Mouse (Mus musculus) kidney, postnatal 14 days (tissue): ENCODE results near the gene Zfhx3.

ENCODE experiments used
- DNase-seq: peaks from one replicate; pipeline ENCODE4 v3.0.0; 2022; ENCODE audit warnings: mixed read lengths

Gene Zfhx3

GRCm38 (mm10) chr8:108689694-108690093, 747.2 kb downstream of the Zfhx3 start:
- no peak for DNase-seq

DNA sequence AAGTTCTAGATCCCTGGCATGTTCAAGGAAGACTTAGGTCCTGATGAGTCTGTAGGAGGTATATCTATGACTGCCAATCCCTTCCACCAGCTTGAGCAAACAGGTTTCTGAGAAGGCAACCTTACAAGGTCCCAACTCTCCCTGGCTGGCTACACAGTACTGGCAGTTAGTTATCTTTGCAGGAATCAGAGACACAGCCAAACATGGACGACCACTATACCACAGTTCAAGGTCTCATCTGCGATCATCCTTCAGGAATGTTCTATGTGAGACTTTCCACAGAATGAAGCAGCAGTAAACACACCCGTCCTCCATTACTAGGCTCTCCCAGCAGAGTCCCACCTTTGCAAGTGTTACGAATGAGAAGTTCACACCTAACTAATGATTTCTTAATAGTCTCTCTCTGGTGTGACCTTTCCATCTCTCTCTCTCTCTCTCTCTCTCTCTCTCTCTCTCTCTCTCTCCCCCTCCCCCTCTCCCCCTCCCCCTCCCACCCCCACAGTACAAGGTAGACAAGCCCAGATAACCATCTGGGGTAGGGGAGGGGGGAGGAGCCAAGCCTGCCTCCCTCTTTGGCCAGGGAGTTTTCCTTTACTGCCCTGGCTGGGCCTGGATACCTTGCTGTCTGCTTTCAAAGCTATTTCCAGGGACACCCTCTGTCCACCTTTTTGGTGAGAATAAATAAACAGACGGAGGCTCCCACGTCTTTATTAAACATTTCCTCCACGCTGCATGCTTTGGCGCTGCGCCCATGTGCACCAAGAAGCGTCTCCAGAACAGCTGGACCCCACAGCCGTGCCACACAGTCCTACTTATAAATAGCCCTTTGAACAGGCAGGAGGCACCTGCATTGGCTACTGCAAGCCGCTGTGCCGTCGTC, 748.4 kb downstream of the Zfhx3 start:
- peak; percentile 62 for DNase-seq

- DNase-seq, result peak; percentile 58
Measured at GRCm38 (mm10) chr8:108691456-108692238, 749.2 kb downstream of the Zfhx3 start.

GRCm38 (mm10) chr8:108692239-108692627, 749.8 kb downstream of the Zfhx3 start:
- DNase-seq, result peak; percentile 41

DNA sequence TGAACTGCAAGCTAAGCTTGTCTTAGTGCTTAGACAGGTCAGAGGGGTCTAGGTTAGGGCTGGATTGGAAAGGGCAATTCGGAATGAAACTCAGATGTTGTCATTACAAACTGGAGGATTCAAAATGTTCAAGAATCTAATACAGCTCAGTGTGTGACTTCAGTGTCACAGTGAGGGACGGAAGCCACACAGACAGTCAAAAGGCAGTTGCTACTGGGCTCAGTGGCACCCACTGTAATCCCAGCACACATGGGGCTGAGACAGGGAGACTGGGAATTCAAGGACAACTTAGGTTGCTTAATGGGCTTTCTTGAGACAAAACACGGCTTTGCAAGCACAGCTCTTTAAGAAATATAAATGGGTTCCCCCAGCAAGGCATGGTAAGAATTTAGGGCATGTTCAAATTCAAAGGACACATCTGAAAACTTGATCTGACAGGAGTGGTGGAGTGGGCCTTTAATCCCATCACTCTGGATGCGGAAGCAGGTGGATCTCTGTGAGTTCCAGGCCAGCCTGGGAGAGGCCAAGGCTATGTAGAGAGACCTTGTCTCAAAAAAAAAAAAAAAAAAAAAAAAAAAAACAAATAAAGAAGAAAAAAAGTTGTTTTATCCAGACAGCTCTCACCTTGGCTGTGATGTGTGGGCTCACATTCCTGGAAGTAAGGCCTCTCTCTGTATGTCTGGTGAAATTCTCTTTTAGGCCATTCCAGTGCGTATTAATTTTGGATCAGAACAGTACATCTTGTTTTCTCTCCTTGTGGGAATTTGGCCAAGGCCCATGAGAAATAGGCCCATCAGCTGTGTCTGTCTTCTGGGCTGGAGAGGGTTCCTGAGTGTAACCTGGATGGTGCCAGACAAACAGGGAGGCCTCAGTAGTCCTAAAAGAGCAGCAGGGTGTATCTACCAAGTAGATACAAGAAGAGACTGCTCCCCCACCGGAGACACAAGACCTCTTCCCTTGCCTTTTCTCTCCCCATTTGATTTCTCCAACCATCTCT, 750.5 kb downstream of the Zfhx3 start:
- DNase-seq, result no peak

DNA sequence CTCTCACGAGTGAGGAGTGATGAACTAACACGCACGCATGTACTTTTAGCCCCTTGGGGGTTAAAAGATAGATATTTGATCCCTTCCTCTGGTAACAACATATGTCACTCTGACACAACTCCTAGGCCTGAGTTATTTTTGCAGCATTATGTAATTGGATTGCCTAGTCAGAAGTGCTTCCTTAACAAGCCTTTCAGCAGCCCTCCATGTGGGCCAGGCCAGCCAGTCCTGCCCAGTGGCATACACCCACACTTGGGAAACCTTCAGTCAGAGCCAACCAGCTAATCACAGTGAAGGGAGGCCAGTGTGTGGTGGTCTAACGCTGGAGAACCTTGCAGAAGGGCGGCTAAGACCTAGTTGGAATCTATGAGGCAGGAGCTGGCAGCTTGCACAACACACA, 751.4 kb downstream of the Zfhx3 start:
- no peak for DNase-seq

DNA sequence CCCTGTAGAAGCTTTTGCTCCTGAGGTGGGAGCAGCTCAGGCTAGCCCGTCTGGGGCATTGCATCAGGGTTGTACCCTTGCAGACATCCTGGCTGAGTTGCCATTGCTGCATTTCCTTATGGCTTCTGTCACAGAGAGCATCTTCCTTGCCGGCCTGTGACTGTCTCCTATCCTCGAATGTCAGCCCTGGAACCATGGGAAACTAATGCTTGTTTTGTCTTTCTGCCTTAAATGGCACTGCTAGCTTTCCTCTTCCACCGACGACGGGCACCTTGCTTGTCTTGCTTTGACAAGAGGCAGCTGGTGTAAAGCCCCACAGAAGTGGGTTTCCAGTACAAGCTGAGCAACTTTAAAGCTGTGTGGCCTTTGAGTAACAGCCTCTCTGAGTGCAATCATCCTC, 752.1 kb downstream of the Zfhx3 start:
- DNase-seq, result no peak

DNA sequence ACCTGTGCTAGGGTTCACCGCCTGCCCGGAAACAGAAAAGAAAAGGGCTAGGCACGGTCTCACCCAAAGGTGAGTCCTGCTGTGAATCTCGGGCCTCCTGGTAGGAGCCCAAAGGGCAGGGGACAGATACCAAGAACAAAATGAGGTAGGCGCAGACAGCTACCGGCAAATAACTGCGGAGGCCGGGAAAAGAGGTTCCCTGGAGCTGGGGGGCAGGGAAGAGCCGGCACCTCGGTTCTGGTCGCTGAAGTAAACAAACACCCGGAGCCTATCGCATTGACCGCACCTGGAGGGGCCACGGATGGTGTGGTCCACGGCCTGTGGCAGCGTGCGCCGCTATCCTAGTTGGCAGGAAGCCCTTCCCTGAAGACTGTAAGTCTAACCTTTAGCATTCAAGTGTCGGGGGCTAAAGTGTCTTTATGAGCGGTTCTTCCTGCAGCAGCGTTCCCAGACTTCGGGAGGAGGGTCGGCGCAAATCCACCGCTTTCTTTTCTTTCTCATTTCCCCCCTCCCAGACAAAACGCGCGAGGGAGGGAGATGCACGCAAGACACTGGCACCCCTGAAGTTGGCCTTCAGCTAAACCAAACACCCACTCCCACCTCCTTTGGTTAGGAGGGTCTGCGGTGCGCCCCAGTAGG, 752.9 kb downstream of the Zfhx3 start:
- DNase-seq, result no peak

- DNase-seq, result no peak
Measured at GRCm38 (mm10) chr8:108695938-108696630, 753.6 kb downstream of the Zfhx3 start.

- no peak for DNase-seq
Measured at GRCm38 (mm10) chr8:108696631-108697410, 754.4 kb downstream of the Zfhx3 start.

GRCm38 (mm10) chr8:108697589-108697988, 755.1 kb downstream of the Zfhx3 start:
- DNase-seq, result no peak

GRCm38 (mm10) chr8:108698101-108698660, 755.7 kb downstream of the Zfhx3 start:
- no peak for DNase-seq

GRCm38 (mm10) chr8:108699011-108699410, 756.6 kb downstream of the Zfhx3 start:
- no peak for DNase-seq

- no peak for DNase-seq
Measured at GRCm38 (mm10) chr8:108699454-108700345, 757.3 kb downstream of the Zfhx3 start.

GRCm38 (mm10) chr8:108701381-108702175, 759.1 kb downstream of the Zfhx3 start:
- DNase-seq, result no peak

GRCm38 (mm10) chr8:108702201-108702600, 759.8 kb downstream of the Zfhx3 start:
- no peak for DNase-seq

GRCm38 (mm10) chr8:108705751-108706150, 763.3 kb downstream of the Zfhx3 start:
- DNase-seq, result no peak

DNA sequence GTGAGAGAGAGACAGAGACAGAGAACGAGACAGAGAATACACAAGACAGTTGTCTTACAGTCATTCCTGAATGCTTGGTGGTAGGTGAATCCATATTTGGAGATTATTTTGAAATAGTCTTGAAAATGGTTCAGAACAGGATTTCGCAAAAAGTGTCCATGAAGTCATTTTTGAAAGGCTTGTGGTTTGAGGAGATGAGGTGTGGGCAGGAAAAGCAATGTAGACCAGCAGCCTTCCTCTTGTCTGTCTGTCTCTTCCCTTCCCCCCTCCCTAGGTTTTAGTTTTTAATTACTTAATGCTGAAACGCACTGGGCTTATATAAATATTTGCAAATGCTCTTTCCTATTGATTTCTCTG, 764.0 kb downstream of the Zfhx3 start:
- DNase-seq, result no peak
